Mouse (Mus musculus) neural tube, embryonic 12.5 days (tissue): ENCODE measurements at regions not wholly inside any gene's neighbourhood (a gene's known extent, or its start where the extent isn't known, plus 50 kb on each side); places are given as distances from the start of the nearest gene placed in this dataset.

Experiments
- ATAC-seq: fragments of 200-750 bp; cut with Nextera tagmentation; 2 replicates; pipeline ENCODE4 v1.8.0; 2017; ENCODE audit warnings: low read depth, mild to moderate bottlenecking, moderate TSS enrichment, moderate library complexity; ENCODE audit not compliant: low FRiP score
- H3K27ac ChIP-seq: fragments of 300-500 bp; sonication (generic); 2 replicates; pipeline ENCODE4 v1.5.1; 2016
- H3K27me3 ChIP-seq: fragments of 300-500 bp; sonication (generic); replicated peaks from 2 replicates; pipeline ENCODE4 v1.6.1; 2016; ENCODE audit warnings: mild to moderate bottlenecking
- H3K36me3 ChIP-seq: fragments of 300-500 bp; sonication (generic); 2 replicates; pipeline ENCODE4 v1.6.1; 2016; ENCODE audit warnings: mild to moderate bottlenecking
- H3K4me1 ChIP-seq: fragments of 300-500 bp; sonication (generic); 2 replicates; pipeline ENCODE4 v1.6.1; 2016
- H3K4me2 ChIP-seq: fragments of 300-500 bp; sonication (generic); replicated peaks from 2 replicates; pipeline ENCODE4 v1.6.1; 2016; ENCODE audit warnings: mild to moderate bottlenecking
- H3K4me3 ChIP-seq: fragments of 300-500 bp; sonication (generic); 2 replicates; pipeline ENCODE4 v1.5.1; 2016
- H3K9ac ChIP-seq: fragments of 300-500 bp; sonication (generic); 2 replicates; pipeline ENCODE4 v1.6.1; 2016; ENCODE audit warnings: mild to moderate bottlenecking
- H3K9me3 ChIP-seq: fragments of 300-500 bp; sonication (generic); 2 replicates; pipeline ENCODE4 v1.6.1; 2016; ENCODE audit warnings: mild to moderate bottlenecking
- WGBS: fragments of 180-500 bp; shearing (Covaris S2); methylation state at CpG from one replicate; pipeline ENCODE4 v1.1.7; 2016; 5-methylcytosine and 5-hydroxymethylcytosine counted together

DNA sequence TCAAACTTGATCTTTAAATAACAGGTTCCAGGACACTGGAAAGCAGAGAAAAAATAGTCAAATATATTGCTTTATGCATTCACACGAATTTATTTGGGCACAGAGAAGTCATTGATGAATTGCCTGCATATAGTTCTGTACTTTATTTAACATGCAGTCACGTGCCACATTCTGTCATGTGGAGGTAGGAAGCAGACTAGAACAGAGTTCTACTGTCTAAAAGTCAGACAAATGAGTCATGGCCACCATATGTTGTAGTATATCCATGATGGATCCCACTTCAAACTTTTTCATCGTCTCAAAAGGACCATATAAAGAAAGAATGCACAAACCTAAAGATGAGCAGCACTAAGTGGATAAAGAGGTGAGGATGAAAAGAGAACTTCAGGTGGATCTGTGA lies 92.7 kb downstream of the Rgs2 start:
- Histone ChIP-seq H3K9me3 (no peaks in the 10 kb centered on the region), H3K9ac (no peak overlapping the region), H3K27ac (no peak overlapping the region), H3K4me3 (no peak overlapping the region), H3K4me1 (no peaks in the 10 kb centered on the region; the same call in 1 of the 2 replicates), H3K36me3 (no peaks in the 10 kb centered on the region), H3K27me3 (no peaks in the 10 kb centered on the region), H3K4me2 (no peak overlapping the region)
- WGBS = 48% methylated on average over 3 of the region's 3 CpGs
- ATAC-seq = no peak

DNA sequence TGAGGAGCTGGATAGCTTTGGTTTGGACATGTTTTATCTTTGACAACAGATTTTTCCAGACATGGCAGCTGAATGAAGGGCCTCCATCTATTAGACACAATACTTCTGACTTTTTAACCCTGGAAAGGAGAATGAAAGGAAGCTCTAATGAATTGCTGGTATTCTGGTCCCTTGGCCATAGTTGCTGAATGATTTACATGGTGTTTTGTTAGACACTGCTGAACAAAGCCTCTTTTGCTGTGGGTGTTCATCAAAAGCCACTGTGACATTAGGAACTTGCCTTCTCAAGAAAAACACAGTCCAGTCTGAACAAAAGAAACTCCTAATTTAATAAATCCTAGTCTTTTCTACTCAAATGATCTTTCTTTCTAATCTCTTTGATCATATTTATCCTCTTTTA lies 93.4 kb downstream of the Rgs2 start:
- ATAC-seq = no peak
- no peaks in the 10 kb centered on the region for H3K9me3 ChIP-seq
- no peaks in the 10 kb centered on the region for H3K27me3 ChIP-seq
- H3K36me3 ChIP-seq = no peaks in the 10 kb centered on the region
- H3K9ac ChIP-seq = no peak overlapping the region
- H3K27ac ChIP-seq = no peak overlapping the region
- H3K4me3 ChIP-seq = no peak overlapping the region
- H3K4me1 ChIP-seq = no peaks in the 10 kb centered on the region; the same call in 1 of the 2 replicates
- H3K4me2 ChIP-seq = no peak overlapping the region

- 71% methylated on average over 6 of the region's 6 CpGs for WGBS
- Histone ChIP-seq H3K27ac (no peak overlapping the region), H3K36me3 (no peaks in the 10 kb centered on the region), H3K27me3 (no peaks in the 10 kb centered on the region), H3K4me2 (no peak overlapping the region), H3K4me3 (no peak overlapping the region), H3K9me3 (no peaks in the 10 kb centered on the region), H3K9ac (no peak overlapping the region), H3K4me1 (no peaks in the 10 kb centered on the region; the same call in 1 of the 2 replicates)
- ATAC-seq = no peak
These were observed 96.6 kb downstream of the Rgs2 start for GRCm38 (mm10) chr1:143907312-143907711.

GRCm38 (mm10) chr1:143906881-143907280 lies 97.1 kb downstream of the Rgs2 start:
- Histone ChIP-seq H3K27ac (no peak overlapping the region), H3K9ac (no peak overlapping the region), H3K36me3 (no peaks in the 10 kb centered on the region), H3K9me3 (no peaks in the 10 kb centered on the region), H3K4me3 (no peak overlapping the region), H3K27me3 (no peaks in the 10 kb centered on the region), H3K4me1 (no peaks in the 10 kb centered on the region; the same call in 1 of the 2 replicates), H3K4me2 (no peak overlapping the region)
- ATAC-seq = no peak

GRCm38 (mm10) chr1:143903985-143904384 lies 100.0 kb downstream of the Rgs2 start:
- ATAC-seq = no peak
- H3K9me3 ChIP-seq = no peaks in the 10 kb centered on the region
- H3K27me3 ChIP-seq = no peaks in the 10 kb centered on the region
- H3K27ac ChIP-seq = no peak overlapping the region
- H3K4me2 ChIP-seq = no peak overlapping the region
- 79% methylated on average over 3 of the region's 3 CpGs for WGBS
- no peaks in the 10 kb centered on the region for H3K4me1 ChIP-seq
- no peak overlapping the region for H3K4me3 ChIP-seq
- no peaks in the 10 kb centered on the region for H3K36me3 ChIP-seq
- H3K9ac ChIP-seq = no peak overlapping the region

- Histone ChIP-seq H3K36me3 (no peaks in the 10 kb centered on the region), H3K27me3 (no peaks in the 10 kb centered on the region), H3K4me1 (no peaks in the 10 kb centered on the region), H3K9me3 (no peaks in the 10 kb centered on the region), H3K4me2 (no peak overlapping the region), H3K27ac (no peak overlapping the region), H3K4me3 (no peak overlapping the region), H3K9ac (no peak overlapping the region)
- 83% methylated on average over 5 of the region's 5 CpGs for WGBS
- no peak for ATAC-seq
These were observed 100.7 kb downstream of the Rgs2 start for GRCm38 (mm10) chr1:143903234-143903633.

GRCm38 (mm10) chr1:143901127-143901920 lies 102.6 kb downstream of the Rgs2 start:
- Histone ChIP-seq H3K36me3 (no peaks in the 10 kb centered on the region), H3K27ac (no peak overlapping the region), H3K4me3 (no peak overlapping the region), H3K9me3 (no peaks in the 10 kb centered on the region), H3K27me3 (no peaks in the 10 kb centered on the region), H3K4me1 (no peaks in the 10 kb centered on the region), H3K4me2 (no peak overlapping the region), H3K9ac (no peak overlapping the region)
- ATAC-seq = no peak
- WGBS = 91% methylated on average over 6 of the region's 6 CpGs

DNA sequence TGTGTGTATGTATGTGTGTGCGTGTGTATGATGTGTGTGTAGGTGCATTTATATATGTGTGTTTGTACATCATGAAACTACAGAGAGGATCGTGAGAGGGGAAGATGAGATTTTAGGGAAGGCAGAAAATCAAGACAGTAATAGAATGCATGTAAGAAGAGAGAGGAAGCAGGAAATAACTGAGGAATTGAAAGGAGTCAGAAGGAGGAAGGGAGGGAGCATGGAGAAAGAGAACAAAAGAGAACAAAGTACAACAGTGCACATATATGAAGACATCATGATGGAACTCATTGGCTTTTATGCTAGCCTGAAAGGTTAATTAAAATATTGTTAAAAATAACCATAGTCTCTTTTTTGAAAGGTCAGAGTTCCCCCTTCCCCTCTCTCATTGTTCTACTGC lies 111.4 kb downstream of the Uchl5 start:
- no peak overlapping the region for H3K27ac ChIP-seq
- WGBS = 91% methylated on average over 2 of the region's 2 CpGs
- H3K9me3 ChIP-seq = no peaks in the 10 kb centered on the region
- H3K4me2 ChIP-seq = no peak overlapping the region
- H3K4me3 ChIP-seq = no peak overlapping the region
- H3K9ac ChIP-seq = no peak overlapping the region
- no peaks in the 10 kb centered on the region for H3K27me3 ChIP-seq
- H3K4me1 ChIP-seq = no peaks in the 10 kb centered on the region
- no peak for ATAC-seq
- H3K36me3 ChIP-seq = no peaks in the 10 kb centered on the region

DNA sequence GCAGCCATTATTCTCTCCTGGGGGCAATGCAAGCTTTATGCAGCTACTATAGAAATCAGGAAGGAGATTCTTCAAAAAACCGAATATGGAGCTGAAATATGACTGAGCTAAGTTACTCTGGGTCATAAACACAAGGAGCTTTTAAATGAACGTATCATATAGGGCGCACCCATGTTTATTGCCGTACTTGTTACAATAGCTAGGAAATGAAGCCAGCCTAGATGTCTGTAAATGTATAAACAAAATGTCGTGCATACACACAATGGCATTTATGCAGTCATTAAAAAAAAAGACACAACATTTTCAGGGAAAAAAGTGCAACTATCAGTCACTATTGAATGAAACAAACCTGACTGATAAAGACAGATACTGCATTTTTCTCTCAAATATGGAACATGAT lies 111.0 kb downstream of the Uchl5 start:
- Histone ChIP-seq H3K27ac (no peak overlapping the region), H3K9me3 (no peaks in the 10 kb centered on the region), H3K9ac (no peak overlapping the region), H3K27me3 (no peaks in the 10 kb centered on the region), H3K4me2 (no peak overlapping the region), H3K4me1 (no peaks in the 10 kb centered on the region), H3K36me3 (no peaks in the 10 kb centered on the region), H3K4me3 (no peak overlapping the region)
- no peak for ATAC-seq
- 90% methylated on average over 5 of the region's 5 CpGs for WGBS

DNA sequence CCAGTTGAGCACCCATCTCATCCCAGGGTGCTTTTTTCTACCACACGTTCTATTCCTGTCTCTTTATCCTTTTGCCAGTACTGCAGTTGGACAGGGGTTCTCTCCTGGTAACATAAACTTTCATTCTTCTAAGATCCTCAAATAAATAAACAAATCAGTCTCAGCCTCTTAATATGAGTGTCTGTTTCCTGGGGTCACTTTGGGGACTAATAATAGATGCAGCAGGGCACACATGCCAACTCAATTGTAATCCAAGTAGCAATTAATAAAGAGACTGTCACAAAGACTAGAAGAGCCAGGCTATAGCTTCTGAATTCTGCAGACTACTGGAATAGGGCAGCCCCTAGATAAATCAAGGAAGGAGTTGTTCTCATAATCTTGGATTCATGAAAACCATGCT lies 108.9 kb downstream of the Uchl5 start:
- H3K4me3 ChIP-seq = no peak overlapping the region
- H3K27me3 ChIP-seq = no peaks in the 10 kb centered on the region
- ATAC-seq = no peak
- no peak overlapping the region for H3K9ac ChIP-seq
- no peak overlapping the region for H3K4me2 ChIP-seq
- H3K9me3 ChIP-seq = no peaks in the 10 kb centered on the region
- no peaks in the 10 kb centered on the region for H3K4me1 ChIP-seq
- WGBS = 79% methylated on average over 1 of the region's 1 CpGs
- H3K27ac ChIP-seq = no peak overlapping the region
- no peaks in the 10 kb centered on the region for H3K36me3 ChIP-seq

- no peak for ATAC-seq
- no peak overlapping the region for H3K4me3 ChIP-seq
- no peaks in the 10 kb centered on the region for H3K9me3 ChIP-seq
- H3K36me3 ChIP-seq = no peaks in the 10 kb centered on the region
- no peak overlapping the region for H3K4me2 ChIP-seq
- no peak overlapping the region for H3K9ac ChIP-seq
- H3K27ac ChIP-seq = no peak overlapping the region
- no peaks in the 10 kb centered on the region for H3K4me1 ChIP-seq
- 74% methylated on average over 6 of the region's 6 CpGs for WGBS
- no peaks in the 10 kb centered on the region for H3K27me3 ChIP-seq
These were observed 104.1 kb downstream of the Uchl5 start for GRCm38 (mm10) chr1:143881192-143881591.

DNA sequence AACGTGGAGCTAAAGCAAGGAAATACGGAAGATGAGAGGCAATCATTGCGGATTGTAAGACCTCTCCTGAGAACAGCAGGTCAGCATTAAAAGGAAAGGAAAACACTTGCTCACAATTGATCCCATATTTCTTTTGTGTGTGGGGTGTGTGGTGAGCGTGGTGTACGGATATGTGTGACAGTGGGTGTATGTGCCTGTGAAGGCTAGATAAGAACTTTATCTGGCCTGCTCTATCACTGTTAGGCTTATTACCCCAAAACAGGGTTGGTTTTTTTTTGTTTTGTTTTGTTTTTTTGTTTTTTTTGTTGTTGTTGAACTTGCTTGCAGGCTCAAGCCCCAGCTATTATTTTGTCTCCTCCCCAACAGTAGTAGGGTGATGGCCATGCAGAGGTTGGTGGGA lies 102.5 kb downstream of the Uchl5 start:
- ATAC-seq = no peak
- no peak overlapping the region for H3K4me3 ChIP-seq
- no peaks in the 10 kb centered on the region for H3K27me3 ChIP-seq
- H3K9ac ChIP-seq = no peak overlapping the region
- H3K4me1 ChIP-seq = no peaks in the 10 kb centered on the region
- no peaks in the 10 kb centered on the region for H3K36me3 ChIP-seq
- H3K9me3 ChIP-seq = no peaks in the 10 kb centered on the region
- whole genome bisulfite sequencing = 89% methylated on average over 5 of the region's 5 CpGs
- no peak overlapping the region for H3K27ac ChIP-seq
- no peak overlapping the region for H3K4me2 ChIP-seq

DNA sequence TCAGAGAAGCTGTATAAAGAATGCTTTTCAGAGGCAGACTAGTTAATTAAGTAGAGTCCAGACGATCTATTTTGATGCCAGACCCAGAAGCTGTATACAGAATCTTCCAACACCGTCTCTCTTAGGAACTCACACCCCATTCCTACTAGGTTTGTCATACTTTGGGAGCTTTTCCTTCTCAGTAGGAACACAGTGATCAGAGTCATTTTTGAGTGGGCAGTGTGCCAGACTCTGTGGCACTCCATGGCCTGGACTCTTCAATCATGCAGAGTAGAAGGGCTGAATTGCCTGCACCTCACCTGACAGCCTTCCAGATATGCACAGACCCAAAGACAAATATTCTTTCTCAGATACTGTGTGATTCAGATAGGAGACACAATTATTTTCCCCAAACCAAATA lies 101.2 kb downstream of the Uchl5 start:
- Histone ChIP-seq H3K4me1 (no peaks in the 10 kb centered on the region), H3K9ac (no peak overlapping the region), H3K27me3 (no peaks in the 10 kb centered on the region), H3K4me2 (no peak overlapping the region), H3K9me3 (no peaks in the 10 kb centered on the region), H3K27ac (no peak overlapping the region), H3K36me3 (no peaks in the 10 kb centered on the region), H3K4me3 (no peak overlapping the region)
- 87% methylated on average over 2 of the region's 2 CpGs for WGBS
- no peak for ATAC-seq
